Mouse (Mus musculus): ENCODE data around the gene C1qb.

Gene C1qb

DNA sequence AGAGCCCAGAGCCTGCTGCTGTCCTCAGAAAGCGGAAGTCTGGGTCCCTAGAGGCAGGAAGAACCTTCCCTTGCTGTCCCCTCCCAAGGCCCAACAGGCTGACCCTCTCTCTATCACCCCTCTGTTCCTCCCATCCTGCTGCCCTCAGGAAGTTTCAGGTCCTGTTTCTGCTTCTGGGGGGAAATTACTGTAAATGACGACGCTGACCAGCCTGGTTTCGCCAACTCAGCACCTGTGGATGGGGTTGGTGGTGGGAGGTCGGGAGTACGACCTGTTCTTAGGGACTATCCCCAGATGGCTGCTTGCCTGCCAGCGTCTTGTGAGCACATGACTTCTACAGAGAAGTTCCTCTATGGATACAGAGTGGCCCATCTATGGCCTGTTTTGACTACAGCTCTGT, at the start of gene C1qb:
Gene C1qb, minus strand, starts transcription at position 87 of the 400 bp plus-strand sequence.
- DNase-seq (ENCODE audit: low spot score): no peak

DNA sequence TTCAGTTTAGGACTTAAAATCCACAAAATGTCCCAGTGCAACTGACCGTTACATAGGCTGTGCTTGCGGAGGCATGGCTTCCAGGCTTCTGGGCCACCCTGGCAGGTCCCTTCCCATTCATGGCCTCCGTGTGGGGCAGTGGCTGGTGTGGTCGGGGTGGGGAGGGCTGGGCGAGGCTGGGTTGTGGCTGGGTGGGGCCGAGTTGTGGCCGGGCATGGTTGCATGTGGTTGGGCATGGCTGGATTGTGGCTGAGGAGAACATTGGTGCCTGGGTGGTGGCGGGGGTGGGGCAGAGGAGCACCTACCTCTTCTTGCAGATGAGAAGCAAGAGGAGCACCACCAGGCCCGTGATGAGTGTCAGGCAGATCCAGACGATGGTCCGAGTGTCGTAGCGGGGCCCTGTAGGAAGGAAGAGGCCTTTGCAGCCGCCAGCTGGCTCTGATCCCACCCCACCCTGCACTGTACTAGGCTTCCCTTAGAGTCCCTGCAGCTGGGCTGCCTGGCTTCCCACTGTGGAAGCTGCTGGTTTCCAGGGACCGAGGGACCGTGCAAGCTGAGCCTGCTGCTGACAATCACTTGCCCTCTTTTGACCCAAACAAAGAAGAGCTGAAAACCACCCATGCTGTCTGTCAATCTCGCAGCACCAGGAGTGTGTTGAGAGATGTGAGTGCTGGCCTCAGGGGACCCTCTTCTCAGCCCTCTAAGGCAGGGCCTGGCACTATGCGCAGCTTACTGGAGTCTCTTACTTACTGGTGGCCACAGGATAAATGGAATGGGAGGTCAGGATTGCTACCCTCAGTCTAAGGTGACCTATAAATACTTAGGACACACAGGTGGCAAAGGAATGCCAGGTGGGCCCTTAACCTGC, 49.0 kb upstream of the C1qb start:
- no peak for DNase-seq (ENCODE audit: low spot score)

DNA sequence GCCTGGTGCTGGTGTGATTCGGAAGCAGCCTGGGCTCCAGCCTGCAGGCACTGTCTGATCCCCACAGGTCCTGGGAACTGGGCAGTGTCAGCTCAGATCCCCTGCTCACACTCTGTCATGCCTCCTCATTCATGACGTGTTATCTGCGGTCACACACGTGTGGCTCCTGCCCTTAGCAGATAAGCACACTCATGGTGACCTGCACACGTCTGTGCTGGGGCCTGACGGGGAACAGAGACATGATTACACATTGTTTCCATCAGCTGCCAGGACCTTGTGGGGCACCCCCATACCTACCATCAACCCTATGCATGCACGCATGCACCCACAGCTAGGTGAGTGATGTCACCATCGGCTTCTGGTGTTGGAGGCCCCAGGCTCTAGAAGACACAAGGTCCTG, 44.5 kb upstream of the C1qb start:
- no peak for DNase-seq (ENCODE audit: low spot score)

DNA sequence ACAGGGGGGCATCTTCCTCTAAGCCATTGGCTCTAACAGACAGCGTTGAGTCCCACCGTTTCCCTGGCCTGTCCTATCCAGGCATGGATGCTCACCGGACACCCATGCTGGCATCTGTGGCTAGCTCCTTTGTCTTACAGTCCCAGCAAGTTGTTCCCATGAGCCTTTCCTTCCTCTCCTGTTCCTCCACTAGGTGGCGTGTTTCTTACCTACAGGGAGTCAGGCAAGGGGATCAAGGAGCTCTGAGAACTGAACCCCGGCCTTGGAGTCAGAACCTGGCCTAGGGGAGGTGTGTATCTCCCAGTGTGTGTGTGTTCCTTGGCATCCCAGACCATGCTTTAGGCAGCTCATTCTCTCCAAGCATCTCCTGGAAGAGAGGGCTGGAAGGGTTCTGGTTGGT, 42.9 kb upstream of the C1qb start:
- no peak for DNase-seq (ENCODE audit: low spot score)

DNA sequence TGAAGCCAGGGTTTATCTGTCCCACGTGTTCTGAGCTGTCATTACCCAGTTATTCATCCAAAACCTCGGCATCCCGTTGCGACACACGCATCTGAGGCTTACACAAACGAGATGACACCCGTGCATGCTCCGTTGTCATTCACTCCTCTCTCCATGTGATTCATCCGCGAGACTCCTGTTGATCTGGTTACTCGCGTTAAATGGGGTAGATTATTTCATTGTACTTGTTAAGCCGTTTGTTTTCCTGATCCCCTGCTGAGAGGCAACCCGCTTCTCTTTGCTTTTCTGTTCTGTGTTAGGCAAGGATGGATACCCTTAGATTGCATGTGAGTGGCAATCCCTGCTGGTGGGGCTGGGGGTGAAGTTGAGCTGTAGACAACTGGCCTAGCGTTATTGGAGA, 39.8 kb upstream of the C1qb start:
- DNase-seq (ENCODE audit: low spot score): no peak

DNA sequence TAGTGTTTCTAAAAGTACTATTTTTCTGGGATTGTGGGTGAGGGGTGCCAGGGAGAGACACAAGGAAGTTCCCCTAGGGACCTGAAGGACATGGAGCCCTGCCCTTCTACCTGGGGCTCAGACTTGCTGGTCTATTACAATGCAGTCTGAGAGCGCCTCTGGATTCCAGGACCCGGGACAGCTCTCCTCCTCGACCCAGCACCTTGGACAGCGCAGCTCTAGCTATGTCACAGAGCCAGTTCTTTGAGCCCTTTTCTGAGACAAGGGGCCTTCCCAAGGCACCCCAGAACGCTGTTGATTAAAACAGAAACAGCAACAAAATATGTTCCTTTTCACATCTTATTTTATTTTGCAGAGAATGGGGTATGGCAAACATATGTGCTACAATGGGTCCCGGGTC, 38.5 kb upstream of the C1qb start:
- peak; percentile 75 for DNase-seq (ENCODE audit: low spot score)

DNA sequence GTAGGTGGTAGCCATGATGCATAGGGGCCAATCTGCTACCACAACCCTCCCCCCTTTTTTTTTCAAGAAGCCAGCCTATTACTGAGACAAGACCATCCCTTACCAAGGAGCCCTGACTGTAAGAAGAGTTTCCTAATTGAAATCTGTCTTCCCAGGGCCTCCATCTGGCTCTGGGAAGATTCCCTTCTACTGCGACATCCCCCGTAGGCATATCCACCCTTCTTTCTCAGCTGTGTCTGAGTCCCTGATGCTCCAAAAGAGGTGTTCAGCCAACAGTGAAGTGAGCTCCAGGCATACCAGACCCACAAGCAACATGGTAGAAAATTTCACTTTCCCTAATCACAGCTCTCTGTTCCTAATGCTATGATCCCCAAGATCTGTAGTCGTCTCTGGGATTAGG, 33.5 kb upstream of the C1qb start:
- DNase-seq (ENCODE audit: low spot score): no peak

DNA sequence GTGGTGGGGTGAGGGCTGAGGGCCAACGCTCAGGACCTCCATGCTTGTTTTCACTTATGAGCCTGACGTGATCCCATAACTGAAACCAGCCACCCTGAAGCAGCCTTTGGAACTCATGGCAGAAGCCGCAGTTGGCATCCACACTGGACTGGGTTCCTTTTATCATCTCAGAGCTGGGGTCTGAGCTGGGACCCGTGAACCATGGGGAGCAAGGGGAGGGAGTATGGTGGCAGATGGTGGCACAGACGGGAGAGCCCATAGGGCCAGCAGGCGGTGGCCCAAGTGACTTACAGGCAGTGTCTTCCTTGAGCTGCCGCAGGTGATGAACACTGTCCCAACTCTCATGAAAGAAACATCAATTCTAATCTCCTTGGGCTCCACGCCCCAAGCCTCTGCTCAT, 32.8 kb upstream of the C1qb start:
- no peak for DNase-seq (ENCODE audit: low spot score)

DNA sequence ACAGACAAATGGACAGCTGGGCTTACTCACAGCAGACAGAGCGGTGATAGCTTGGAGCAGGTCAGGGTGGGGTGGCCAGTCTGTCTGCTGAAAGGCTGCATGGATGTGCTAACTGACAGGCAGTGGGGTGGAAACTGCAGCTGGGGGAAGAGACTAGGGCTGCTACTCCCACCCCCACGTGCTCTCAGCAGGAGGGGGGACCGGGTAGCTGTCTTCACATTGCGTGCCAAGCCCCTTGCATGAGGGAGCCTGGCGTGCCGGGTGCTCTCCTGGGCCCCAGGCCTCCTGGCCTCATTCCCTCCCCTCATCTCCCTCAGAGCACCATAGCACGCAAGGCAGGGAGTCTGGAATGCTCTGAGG, 31.2 kb upstream of the C1qb start:
- no peak for DNase-seq (ENCODE audit: low spot score)

DNA sequence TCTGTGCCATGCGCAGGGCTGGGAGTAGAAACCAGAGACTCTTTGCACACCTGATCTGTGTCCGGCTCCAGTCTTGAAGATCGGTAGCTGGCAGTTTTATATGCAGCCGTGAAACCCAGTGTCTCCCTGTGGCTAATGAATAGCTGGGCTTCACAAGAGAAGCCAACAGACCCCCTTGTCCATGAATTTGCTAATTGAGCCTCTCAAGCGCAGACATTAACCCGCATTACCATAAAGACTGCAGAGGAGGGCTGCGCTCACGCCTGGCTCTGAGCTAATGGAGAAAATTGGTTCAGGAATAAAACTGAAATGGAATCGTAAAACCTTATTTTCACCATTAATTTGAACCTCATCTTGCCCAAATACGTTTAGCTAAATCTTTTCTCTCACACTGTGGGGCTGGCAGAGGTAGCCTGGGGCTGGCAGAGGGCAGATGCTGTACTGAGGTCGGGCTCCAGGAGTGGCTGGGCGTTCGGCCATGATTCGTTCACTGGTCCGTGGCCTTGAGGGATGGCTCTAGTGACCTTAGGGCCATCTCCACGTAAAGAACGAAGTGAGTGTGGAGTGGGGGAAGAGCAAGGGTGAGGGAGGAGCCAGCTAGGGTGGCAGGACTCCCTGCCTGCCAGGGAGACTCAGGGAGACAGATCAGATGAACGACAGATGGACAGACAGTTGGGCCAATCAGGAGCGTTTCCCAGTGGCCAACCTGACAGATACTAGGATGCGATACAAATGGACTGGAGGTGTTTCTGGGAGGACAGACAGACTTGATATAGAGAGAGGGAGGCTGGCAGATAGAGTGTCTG, 30.6 kb upstream of the C1qb start:
- no peak for DNase-seq (ENCODE audit: low spot score)

DNA sequence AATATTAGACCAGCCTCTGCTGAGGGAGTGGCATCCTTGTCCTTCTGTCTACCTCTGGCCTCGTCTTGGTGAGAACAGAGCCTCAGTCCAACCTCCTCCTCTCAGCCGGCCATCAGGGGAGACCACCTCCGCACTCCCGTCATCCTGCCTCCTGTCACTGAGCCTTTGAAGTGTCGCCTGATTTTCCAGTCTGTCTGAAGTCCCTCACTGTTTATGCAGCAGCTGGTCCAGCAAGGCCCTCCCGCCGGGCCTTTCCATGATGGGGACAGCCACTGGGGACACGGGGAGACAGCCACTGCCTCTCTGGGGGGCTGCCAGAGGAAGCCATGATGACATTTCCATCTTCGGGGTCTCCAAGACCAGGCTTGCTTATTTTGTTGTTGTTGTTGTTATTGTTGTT, 26.9 kb upstream of the C1qb start:
- no peak for DNase-seq (ENCODE audit: low spot score)

DNA sequence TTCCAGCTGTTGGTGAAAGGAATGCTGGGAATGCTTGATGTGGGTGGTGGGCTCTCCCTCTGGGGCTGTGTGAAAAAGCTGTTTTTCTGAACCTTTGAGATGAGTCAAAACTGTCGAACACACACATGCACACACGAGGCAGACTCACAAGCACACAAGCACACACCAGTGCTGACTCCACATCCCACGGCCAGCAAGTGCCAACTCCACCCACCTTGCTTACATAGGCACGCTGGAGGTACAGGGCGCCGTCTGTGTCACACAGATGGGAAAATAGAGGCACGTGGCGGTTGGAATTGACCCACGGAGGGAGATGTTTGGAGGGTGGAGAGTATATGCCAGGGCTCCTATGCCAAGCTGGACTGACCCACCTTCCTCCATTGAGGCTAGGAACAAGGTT, 25.8 kb upstream of the C1qb start:
- no peak for DNase-seq (ENCODE audit: low spot score)

DNA sequence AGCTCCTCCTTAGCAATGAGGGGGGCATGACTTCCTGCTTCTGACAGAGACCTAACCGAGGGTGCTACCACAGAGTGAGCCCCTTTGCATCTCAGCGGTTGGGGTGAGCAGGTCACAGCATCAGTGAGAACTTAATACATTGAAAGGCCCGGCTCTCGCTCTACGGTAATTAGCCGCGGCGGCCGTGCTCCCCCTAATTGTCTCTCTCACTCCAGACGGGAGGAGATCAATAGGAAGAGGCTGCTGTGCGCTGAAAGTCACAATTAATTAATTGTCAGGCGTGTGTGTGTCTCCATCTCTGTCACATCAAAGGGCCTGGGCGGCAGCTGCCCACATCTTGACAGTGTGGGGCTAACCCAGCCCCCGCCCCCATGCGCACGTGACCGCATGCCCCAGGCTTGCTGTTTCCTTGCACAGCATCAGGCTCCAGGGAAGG, 25.2 kb upstream of the C1qb start:
- no peak for DNase-seq (ENCODE audit: low spot score)

DNA sequence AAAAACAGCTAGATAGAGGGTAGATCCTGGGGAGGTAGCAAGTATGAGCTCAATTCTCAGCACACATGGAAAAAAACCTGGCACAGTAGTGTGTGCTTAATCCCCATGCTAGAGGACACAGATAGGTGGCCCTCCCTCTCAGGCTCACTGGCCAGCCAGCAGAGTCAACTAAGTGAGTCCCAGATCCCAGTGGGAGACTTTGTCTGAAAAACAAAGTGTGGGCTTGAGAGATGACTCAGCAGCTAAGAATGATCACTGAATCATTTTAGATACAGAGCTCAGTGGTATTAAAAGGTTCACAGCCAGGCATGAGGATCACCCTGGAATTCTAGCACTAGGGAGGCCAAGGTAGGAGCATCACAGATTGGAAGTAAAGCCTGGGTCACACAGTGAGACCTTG, 21.8 kb upstream of the C1qb start:
- no peak for DNase-seq (ENCODE audit: low spot score)

DNA sequence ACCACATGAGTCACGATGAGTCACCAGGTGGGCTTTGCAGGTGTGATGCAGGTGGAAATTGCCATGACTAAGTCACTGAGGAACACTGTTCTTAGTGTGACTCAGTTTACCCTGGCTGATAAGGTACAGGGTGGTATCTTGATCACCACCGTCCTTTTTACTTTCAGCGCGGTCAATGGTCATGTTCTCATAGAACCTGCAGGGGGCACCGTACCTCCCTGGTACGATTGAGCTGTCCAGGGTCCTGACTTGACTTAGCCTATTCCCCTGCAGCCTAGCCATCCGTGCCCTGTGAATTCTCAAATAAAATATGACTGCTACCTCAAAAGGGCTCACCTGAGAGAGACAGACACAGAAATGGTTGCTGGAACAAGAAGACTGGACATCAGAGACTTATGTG, 21.0 kb upstream of the C1qb start:
- DNase-seq (ENCODE audit: low spot score): peak; percentile 20

DNA sequence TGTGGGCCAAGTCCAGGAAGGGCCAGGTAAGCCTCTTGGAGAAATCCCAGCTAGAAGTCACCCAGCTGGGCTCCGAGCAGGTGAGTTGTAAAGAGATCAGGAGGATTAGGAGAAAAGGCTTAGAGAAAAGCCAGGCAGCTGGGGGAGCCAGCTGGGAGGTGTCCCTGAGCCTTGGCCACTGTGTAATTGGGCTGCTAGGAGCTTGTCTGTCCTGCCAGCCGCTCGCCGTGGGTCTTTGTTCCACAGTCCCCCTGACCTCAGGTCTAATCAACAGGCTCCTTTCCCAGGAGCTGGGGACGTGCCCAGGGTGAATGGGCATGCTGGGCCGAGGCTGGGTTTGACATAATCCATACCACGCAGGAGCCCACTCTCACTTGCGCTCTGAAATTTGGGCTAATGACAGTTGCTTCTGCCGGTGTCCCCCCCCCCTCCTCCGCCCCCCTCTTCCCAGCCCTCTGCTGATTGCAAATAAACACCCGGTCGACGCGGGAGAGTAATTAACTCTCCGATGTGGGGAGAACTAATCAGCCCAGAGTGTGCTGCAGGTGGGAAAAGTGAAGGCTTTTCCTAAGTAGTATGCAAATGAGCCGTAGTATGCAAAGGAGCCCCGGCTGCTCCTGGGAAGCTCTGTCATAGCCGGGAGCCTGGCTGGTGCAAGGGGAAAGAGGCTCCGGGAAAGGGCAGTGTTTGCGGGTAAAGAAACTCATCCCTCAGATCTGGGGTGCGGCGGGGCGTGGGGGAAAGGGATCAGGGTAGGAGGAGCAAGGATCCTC, 19.0 kb upstream of the C1qb start:
- DNase-seq (ENCODE audit: low spot score): no peak

DNA sequence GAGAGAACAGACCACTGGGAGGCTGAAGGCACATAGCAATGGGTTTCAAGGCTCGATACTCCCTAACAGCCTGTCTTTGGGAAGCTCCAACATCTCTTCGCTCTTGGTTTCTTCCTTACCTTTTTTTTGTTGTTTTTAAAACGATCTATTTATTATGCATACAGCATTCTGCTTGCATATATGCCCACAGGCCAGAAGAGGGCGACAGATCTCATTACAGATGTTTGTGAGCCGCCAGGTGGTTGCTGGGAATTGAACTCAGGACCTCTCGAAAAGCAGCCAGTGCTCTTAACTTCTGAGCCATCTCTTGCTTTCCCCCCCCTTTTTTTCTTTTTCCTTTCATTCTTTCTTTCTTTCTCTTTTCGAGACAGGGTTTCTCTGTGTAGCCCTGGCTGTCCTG, 13.2 kb upstream of the C1qb start:
- DNase-seq (ENCODE audit: low spot score): no peak

DNA sequence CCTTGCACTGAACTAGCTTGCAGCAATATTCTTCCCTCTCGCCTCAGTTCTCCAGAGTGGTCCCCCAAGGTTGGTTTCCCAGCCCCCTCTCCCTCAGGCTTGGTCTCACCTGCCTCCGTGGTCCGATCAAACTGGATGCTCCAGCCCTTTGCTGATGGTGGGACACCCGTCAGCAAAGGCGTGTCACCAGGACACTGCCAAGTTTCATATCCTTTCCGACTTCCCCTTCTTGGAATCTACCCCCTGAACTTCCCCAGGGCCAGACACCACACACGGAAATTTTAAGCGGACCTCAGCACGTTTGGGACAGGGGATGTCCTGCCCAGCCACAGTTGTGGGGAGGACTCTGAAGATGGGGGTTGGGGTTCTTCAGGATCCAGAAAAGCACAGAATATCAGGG, 12.7 kb upstream of the C1qb start, which contains the start of gene C1qa:
Gene C1qa, minus strand, starts transcription at position 167 of the 400 bp plus-strand sequence.
- DNase-seq (ENCODE audit: low spot score): no peak

DNA sequence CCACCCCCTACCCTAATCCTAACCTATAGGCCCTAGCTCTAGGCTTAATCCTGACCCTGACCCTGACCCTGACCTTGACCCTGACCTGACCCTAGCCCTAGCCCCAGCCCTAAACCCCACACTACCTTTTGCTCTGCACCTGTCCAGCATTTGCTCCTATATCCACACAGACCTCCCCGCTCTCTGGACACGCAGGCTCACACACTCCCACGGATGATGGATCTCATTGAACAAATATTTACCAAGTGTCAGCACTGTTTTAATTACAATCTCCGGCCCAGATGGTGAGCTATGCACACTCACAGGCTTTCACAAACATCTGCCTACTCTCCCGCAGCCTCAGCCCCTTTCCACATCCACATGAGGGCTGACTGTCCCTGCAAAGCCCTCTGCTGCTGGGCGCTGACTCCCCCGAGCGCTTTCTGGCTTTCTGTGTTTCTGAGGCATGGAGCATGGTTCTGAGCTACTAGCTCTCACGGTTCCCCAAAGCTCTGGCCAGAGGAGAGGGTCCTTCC, 12.2 kb upstream of the C1qb start:
- no peak for DNase-seq (ENCODE audit: low spot score)

DNA sequence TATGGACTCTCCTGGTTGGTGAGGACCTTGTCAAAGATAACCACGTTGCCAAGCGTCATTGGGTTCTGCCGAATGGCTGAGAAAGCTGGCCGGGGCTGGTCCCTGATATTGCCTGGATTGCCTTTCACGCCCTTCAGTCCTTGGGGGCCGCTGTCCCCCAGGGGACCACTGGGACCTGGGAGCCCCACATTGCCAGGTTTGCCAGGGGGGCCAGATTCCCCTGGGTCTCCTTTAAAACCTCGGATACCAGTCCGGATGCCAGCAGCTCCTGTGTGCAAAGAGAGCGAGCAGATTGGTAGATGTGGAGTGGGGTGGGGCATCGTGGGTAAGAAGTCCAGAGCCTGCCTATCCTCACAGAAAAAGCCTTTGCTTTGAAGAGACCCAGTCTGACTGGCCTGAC, 10.5 kb upstream of the C1qb start:
- no peak for DNase-seq (ENCODE audit: low spot score)

DNA sequence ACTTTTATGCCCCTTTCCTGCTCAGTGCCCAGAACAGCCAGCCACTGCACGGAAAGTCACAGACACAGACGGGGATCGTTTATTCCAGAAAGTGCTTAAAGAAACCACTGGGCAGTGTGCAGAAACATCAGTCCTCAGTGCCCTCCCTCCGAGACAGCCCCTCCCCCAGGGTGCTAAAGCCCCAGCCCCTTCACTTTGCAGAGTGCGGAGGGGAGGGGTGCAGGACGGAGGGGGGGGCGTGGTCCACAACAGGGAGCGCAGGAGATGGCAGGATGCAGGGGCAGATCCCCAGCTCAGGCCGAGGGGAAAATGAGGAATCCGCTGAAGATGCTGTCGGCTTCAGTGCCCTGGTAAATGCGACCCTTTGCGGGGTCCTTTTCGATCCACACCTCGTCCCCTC, 9.9 kb upstream of the C1qb start:
- no peak for DNase-seq (ENCODE audit: low spot score)

DNA sequence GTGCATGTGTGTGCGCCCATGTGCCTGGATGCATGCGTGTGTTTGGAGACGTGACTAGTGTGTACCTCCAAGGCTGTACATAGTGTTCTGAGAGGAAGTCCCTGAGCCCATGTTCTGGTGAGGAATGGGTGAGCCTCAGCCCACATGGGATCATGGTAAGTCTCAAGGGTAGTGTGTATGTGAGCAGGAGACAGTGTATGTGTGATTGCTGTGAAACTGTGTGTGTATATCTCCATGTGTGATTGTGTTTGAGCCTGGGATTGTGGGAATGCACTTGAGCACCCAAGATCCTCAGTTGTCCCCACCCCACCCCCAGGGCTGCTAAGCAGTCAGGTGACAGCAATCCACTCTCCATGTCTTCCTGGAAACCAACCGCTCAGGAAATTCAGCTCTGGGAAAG, 8.8 kb upstream of the C1qb start:
- no peak for DNase-seq (ENCODE audit: low spot score)
